Mouse (Mus musculus): ENCODE results near the gene Tmem50a. TPM values are rescaled to one million over a fixed set of nuclear protein-coding genes. Genes with fewer than 3 reads are reported as not detected.
A peak's percentile ranks its signal among the peaks of the same experiment; 100 is the strongest.

Gene Tmem50a
- total and polyA plus RNA-seq, 2 experiments from 2014 or later, result 165 to 248 TPM

DNA sequence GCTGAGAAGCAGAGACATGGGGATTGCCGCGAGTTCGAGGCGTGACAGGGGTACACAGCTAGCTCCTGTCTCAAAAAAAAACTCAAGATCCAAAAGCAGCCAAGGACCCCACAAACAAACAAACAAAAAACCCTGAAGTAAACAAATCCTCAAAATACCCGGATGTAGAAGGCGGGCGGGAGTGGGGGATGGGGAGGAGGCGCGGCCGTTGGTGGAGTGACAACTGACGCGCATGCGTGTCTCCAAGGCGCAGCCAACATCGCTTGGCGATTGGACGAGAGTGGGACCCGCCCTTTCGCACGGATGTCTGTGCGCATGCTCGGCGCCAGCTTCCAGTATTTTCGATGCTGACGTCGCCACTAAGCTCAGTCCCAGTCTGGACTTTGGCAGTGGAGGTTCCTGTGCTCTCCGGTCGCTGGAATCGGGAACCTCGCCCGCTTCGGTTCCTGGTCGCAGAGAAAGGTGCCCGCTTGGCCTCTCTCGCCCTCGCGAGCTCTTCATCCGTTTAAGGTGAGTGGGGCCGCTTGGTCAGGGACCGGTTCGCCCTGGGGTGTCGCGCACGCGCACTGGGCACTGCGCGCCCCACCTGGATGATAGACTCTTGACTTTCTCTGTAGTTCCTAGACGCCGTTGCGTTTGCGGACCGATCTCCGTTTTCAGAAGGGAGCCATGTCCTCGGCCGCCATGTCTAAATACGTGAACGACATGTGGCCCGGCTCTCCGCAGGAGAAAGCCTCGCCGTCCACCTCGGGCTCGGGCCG, 8.6 kb upstream of the Tmem50a start, which contains the start of gene Rsrp1:
TSS of gene Rsrp1 (plus strand) at position 335 of the 761 bp plus-strand sequence.
- no peaks in the 10 kb centered on the region for H3K9me3 ChIP-seq (ENCODE audit: low read length)
- peaks cover 16% of the 10 kb centered on the region for H3K4me1 ChIP-seq (ENCODE audit: insufficient read depth)
- peak within 1 kb of the TSS; percentile 97 for H3K4me3 ChIP-seq (ENCODE audit: low read depth, low read length)
- ATAC-seq, result peak; percentile 97
- H3K4me2 ChIP-seq (ENCODE audit: low read depth), result peak within 1 kb of the TSS; percentile 76
- TF ChIP-seq CTCF (IDR thresholded peaks at IDR 0.05; ENCODE audit: low read depth), result no peak
- H3K9ac ChIP-seq, result peak within 1 kb of the TSS; percentile 95
- peak within 1 kb of the TSS; percentile 96 for H3K27ac ChIP-seq (ENCODE audit: low read depth, low read length)
- peaks cover 30% of the 10 kb centered on the region for H3K36me3 ChIP-seq (ENCODE audit: insufficient read depth)
- H3K27me3 ChIP-seq (ENCODE audit: insufficient read depth, low read length), result no peaks in the 10 kb centered on the region
- peak; percentile 100 for DNase-seq
- under 1% methylated on average over 64 of the region's 64 CpGs for WGBS

- Histone ChIP-seq H3K9ac (peak overlapping the region; percentile 62), H3K9me3 (ENCODE audit: low read length) (no peaks in the 10 kb centered on the region), H3K27ac (ENCODE audit: low read depth, low read length) (peak overlapping the region; percentile 96), H3K27me3 (ENCODE audit: insufficient read depth, low read length) (no peaks in the 10 kb centered on the region), H3K4me1 (ENCODE audit: insufficient read depth) (peaks cover 16% of the 10 kb centered on the region), H3K4me2 (ENCODE audit: low read depth) (peak overlapping the region; percentile 61), H3K36me3 (ENCODE audit: insufficient read depth) (peaks cover 25% of the 10 kb centered on the region), H3K4me3 (ENCODE audit: low read depth, low read length) (peak overlapping the region; percentile 97)
- ATAC-seq, result peak; percentile 43
- TF ChIP-seq CTCF (IDR thresholded peaks at IDR 0.05; ENCODE audit: low read depth), result no peak
- DNase-seq, result no peak
- WGBS, result 0% methylated on average over 13 of the region's 13 CpGs
Observed at GRCm38 (mm10) chr4:134922925-134923244, 8.1 kb upstream of the Tmem50a start.

DNA sequence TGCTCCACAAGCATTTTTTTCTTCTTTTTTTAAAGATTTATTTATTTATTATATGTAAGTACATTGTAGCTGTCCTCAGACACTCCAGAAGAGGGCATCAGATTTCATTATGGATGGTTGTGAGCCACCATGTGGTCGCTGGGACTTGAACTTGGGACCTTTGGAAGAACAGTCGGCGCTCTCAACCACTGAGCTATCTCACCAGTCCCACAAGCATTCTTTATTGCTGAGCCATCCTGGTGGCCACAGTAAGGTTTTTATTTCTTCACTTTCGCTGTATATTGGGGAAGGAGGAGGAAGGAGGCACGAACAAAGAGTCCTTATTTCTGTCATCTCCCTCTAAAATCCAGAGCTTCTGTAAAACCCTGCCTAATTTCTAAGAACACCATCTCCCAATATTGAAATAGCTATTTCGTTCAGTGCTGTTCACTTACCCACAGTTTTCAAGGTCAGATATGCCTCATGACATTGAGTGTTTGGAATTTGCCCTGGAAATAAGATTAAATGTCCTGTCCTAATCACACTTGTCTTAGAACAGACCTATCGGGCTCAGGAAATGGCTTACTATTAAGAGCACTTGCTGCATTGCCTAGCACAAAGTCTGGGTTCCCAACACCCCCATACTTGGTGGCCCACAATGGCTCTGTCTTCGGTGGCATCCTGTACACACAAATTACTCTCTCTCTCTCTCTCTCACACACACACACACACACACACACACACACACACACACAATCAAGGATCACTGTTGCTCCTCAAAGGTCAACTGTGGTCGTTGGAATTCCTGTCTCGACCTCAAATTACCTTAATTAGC, 7.5 kb upstream of the Tmem50a start:
- H3K4me2 ChIP-seq (ENCODE audit: low read depth), result peak overlapping the region; percentile 61
- H3K27me3 ChIP-seq (ENCODE audit: insufficient read depth, low read length), result no peaks in the 10 kb centered on the region
- peaks cover 19% of the 10 kb centered on the region for H3K36me3 ChIP-seq (ENCODE audit: insufficient read depth)
- H3K4me1 ChIP-seq (ENCODE audit: insufficient read depth), result peaks cover 16% of the 10 kb centered on the region
- H3K9ac ChIP-seq, result peak overlapping the region; percentile 62
- TF ChIP-seq CTCF (IDR thresholded peaks at IDR 0.05; ENCODE audit: low read depth), result no peak
- H3K27ac ChIP-seq (ENCODE audit: low read depth, low read length), result peak overlapping the region; percentile 96
- DNase-seq (no peak), ATAC-seq (no peak)
- WGBS, result 55% methylated on average over 10 of the region's 10 CpGs
- H3K9me3 ChIP-seq (ENCODE audit: low read length), result no peaks in the 10 kb centered on the region
- H3K4me3 ChIP-seq (ENCODE audit: low read depth, low read length), result peak overlapping the region; percentile 97

DNA sequence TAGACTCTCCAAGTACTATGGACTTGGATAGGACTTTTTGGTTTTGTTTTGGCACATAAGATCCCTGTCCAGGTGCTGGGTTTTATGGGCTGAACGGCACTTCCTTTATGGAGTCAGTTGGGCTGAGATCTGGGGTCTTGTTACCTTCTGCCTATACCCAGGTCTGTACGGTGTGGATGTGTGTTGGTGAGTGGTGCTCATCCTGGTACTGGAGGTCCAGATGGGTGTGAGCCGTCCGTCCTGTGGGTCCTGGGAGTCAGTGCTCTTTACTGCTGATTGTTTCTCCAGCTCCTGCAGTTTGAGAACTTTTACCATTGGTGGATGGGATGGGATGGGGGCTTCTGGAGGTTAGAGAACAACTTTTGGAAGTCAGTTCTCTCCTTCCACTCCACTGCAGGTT, 6.9 kb upstream of the Tmem50a start:
- Histone ChIP-seq H3K9me3 (ENCODE audit: low read length) (no peaks in the 10 kb centered on the region), H3K4me2 (ENCODE audit: low read depth) (no peak overlapping the region), H3K27me3 (ENCODE audit: insufficient read depth, low read length) (no peaks in the 10 kb centered on the region), H3K9ac (no peak overlapping the region), H3K4me1 (ENCODE audit: insufficient read depth) (peaks cover 16% of the 10 kb centered on the region), H3K27ac (ENCODE audit: low read depth, low read length) (no peak overlapping the region), H3K4me3 (ENCODE audit: low read depth, low read length) (no peak overlapping the region), H3K36me3 (ENCODE audit: insufficient read depth) (peaks cover 15% of the 10 kb centered on the region)
- TF ChIP-seq CTCF (IDR thresholded peaks at IDR 0.05; ENCODE audit: low read depth), result no peak
- ATAC-seq (no peak), DNase-seq (no peak)
- over 99% methylated on average over 4 of the region's 4 CpGs for WGBS

GRCm38 (mm10) chr4:134920631-134921030, 5.8 kb upstream of the Tmem50a start:
- Histone ChIP-seq H3K9ac (no peak overlapping the region), H3K9me3 (ENCODE audit: low read length) (no peaks in the 10 kb centered on the region), H3K4me2 (ENCODE audit: low read depth) (no peak overlapping the region), H3K27ac (ENCODE audit: low read depth, low read length) (no peak overlapping the region), H3K4me1 (ENCODE audit: insufficient read depth) (peaks cover 10% of the 10 kb centered on the region), H3K36me3 (ENCODE audit: insufficient read depth) (peaks cover 6% of the 10 kb centered on the region), H3K4me3 (ENCODE audit: low read depth, low read length) (no peak overlapping the region), H3K27me3 (ENCODE audit: insufficient read depth, low read length) (no peaks in the 10 kb centered on the region)
- WGBS, result 96% methylated on average over 6 of the region's 6 CpGs
- TF ChIP-seq CTCF (IDR thresholded peaks at IDR 0.05; ENCODE audit: low read depth), result no peak
- DNase-seq, result no peak
- no peak for ATAC-seq

- Histone ChIP-seq H3K4me2 (ENCODE audit: low read depth) (no peak overlapping the region), H3K27ac (ENCODE audit: low read depth, low read length) (no peak overlapping the region), H3K27me3 (ENCODE audit: insufficient read depth, low read length) (no peaks in the 10 kb centered on the region), H3K4me1 (ENCODE audit: insufficient read depth) (peaks cover 9% of the 10 kb centered on the region; the same call in 1 of the 2 replicates), H3K36me3 (ENCODE audit: insufficient read depth) (no peaks in the 10 kb centered on the region), H3K4me3 (ENCODE audit: low read depth, low read length) (no peak overlapping the region), H3K9me3 (ENCODE audit: low read length) (no peaks in the 10 kb centered on the region), H3K9ac (no peak overlapping the region)
- DNase-seq, result no peak
- 41% methylated on average over 12 of the region's 12 CpGs for WGBS
- no peak for TF ChIP-seq CTCF (IDR thresholded peaks at IDR 0.05; ENCODE audit: low read depth)
- ATAC-seq, result no peak
Observed at GRCm38 (mm10) chr4:134919733-134920540, 5.1 kb upstream of the Tmem50a start.

Measured in forebrain, postnatal 0 days (tissue).